Mouse (Mus musculus) ES-Bruce4 (cell line): ENCODE measurements at regions not wholly inside any gene's neighbourhood (a gene's known extent, or its start where the extent isn't known, plus 50 kb on each side); places are given as distances from the start of the nearest gene placed in this dataset.

ENCODE experiments used
- CTCF ChIP-seq: IDR thresholded peaks from one replicate; pipeline ENCODE4 v1.8.1; 2011; ENCODE audit warnings: low read depth, low read length
- POLR2A ChIP-seq: IDR thresholded peaks from one replicate; pipeline ENCODE4 v1.8.1; 2011; ENCODE audit warnings: low read length; ENCODE audit not compliant: insufficient read depth

- TF ChIP-seq CTCF (no peak), POLR2A (no peak)
Observed at GRCm38 (mm10) chr2:57504678-57505077, 267.2 kb downstream of the Gpd2 start.
